Mouse (Mus musculus): Measurements from ENCODE around the gene Taf8.

DNA sequence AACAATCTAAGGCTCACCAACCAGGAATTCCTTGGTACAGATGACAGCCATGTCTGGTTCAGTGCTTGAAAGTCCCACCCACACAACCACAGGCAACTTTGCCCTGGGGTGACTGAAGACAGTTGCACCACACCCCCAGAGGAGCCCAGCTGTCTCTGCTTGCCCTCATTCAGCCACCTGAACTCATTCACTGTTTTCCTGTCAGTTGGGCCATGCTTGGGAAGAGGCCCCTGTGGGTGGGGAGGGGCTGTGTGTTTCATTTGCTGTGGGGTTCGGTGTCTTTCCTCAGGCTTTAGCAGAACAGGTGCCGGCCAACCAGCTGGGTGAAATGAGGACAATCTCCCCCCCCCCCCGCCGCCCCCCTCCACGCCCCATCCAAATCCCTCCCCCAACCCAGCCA lies 40.0 kb upstream of the Taf8 start:
- TF ChIP-seq POLR2A (IDR thresholded peaks at IDR 0.05; ENCODE audit: low read depth, low read length) (no peak), CTCF (IDR thresholded peaks at IDR 0.05; ENCODE audit: extremely low read depth, insufficient read depth, insufficient read length, insufficient replicate concordance) (no peak)

All from spleen, adult 2 months (tissue).